Mouse (Mus musculus): Measurements from ENCODE around the gene Rtn2.

Rtn2 gene

DNA sequence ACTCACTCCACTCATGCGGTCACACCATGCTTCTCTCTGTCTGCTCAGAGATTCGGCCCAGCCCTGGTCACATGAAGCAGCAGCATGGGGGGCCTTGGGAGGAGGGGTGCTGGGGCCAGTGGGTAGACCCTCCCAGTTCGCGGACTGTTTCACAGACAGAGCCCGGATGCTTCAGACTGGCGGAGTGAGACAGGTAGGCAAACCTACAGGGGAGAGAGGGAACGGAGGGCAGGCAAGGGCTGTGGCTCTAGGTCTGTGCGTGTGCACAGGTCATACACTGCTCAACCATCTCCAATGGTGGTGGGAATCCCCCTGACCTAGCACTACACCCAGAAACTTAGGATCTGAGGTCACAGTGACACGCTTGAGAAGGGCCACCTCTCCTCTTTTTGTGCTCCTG, 37.0 kb downstream of the Rtn2 start:
- DNase-seq (ENCODE audit: low spot score): no peak

DNA sequence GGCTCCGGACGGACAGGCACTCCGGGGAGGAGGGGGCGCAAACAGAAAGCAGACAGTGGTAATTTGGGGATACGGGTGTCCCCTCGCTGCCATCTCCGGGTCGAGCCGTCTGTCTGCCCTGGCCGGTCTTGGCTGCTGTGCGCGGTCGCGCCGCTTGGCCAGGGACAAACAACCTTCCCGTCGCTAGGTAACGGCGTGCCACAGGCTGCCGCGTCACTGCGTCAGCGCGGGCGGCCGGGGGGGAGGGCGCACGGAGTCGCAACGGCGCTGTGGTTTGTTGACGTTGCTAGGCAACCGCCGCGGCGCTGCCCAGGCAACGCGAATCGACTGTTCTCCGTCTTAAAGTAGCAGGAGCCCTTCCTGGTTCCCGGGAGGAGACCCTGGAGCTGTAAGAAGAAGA, 37.5 kb downstream of the Rtn2 start:
- DNase-seq (ENCODE audit: low spot score): peak; percentile 97

DNA sequence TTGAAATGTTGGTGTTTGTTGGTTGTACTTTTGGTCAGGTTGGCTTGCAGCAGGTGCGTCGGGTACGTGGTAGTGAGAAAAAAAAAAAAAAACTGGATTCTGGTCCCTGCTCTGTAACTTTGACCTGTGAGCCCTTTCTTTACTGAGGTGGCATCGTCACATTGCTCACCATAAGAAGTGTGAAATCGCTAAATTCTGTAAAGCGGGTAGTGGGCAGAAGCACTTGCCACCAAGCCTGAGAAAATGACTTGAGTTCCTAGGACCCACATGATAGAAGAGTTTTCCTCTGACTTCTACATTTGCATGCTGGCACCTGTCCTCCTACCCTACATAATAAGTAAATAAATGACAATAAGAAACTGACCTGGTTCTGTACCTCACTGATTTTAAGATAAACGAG, 38.2 kb downstream of the Rtn2 start:
- DNase-seq (ENCODE audit: low spot score): no peak

DNA sequence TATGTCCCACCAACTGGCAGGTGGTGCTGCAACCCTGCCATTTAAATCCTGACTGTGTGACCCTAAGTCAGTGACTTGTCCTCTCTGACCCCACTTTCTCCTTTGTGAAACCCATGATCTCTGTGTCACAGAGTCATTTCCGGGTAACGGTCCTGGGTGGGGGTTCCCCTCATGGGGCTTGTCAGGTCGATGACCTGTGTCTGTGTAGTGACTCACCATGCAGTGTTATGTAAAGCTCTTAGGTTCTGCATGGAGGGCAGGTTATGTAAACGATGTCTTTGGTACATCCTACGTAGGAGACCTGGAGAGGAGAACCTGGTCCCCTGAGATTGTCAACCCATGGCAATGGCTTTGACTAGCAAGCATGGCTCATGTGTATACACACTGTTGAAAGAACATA, 39.0 kb downstream of the Rtn2 start:
- no peak for DNase-seq (ENCODE audit: low spot score)

DNA sequence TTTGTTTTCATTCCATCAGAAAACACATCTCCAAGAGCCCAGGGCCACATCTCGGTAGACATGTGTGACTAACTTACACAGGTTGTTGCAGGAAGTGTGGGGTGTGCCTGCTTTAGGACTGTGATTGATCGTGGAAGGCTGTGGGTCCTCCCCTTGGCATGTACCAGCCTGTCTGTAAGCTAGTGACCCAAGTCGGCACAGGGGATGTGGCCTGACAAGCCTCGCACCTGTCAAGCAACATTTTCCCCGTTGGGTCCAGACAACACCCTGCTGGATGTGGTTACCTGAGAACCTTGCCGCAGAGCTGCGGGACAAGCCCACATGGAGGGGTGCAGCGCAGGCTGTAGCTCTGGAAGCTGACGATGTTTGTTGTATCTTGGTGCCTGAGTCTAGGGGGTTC, 40.1 kb downstream of the Rtn2 start:
- peak; percentile 83 for DNase-seq (ENCODE audit: low spot score)

DNA sequence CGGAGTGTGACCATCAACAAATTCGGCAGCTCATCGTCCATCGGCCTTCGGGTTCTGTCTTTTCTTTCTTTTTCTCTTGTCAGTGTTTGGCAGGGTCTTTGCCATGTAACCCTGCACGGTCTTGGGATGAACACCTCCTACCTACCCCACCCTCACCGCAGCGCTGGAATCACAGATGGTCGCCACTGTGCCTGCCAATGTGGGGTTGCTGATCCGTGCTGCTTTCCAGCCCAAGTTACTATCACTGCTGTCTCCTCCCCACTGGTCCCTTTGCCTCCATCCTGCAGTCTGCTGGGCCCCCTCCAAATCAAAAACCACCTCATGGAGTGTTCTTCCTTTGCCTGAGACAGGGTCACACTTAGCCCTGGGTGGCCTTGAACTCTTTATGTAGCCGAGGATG, 41.8 kb downstream of the Rtn2 start:
- DNase-seq (ENCODE audit: low spot score): no peak

DNA sequence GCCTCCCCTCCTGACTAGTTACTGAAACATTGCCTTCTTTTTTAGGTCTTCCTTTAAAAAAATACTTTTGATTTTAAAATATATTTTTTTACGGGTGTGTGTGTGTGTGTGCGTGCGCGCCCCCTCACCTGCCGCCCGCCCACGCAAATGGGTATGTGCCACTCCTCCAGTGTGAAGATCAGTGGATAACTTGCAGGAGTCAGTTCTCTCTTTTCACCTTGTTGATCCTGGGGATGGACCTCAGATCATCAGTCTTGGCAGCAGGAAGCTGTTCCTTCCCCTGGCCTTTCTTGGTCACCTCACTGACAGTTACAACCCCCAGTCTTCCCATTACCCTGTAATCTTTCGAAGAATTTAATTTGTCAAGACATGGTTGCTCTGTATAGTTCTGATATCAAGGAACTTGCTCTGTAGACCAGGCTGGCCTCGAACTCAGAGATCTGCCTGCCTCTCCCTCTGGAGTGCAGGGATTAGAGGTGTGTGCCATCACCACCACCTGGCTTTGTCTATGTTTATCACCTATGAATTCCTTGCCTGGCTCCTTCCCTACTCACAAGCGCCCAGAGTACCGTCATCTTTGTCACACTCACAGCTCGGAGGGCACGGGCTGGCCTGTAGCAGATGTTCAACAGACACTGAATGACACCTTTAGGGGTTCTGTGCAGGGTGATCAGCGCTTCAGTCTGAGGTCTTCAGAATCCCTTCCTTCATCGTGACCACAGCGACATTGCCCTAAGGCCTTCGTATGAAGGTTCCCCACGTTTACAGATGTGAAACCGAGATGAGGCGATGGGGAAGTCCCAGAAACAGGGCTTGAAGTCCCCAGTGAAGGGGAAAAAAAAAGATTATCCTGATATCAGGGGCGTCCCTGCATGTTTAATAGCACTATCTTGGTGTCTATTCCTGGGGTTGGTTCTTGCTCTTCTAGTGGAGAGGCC, 43.1 kb downstream of the Rtn2 start:
- no peak for DNase-seq (ENCODE audit: low spot score)

DNA sequence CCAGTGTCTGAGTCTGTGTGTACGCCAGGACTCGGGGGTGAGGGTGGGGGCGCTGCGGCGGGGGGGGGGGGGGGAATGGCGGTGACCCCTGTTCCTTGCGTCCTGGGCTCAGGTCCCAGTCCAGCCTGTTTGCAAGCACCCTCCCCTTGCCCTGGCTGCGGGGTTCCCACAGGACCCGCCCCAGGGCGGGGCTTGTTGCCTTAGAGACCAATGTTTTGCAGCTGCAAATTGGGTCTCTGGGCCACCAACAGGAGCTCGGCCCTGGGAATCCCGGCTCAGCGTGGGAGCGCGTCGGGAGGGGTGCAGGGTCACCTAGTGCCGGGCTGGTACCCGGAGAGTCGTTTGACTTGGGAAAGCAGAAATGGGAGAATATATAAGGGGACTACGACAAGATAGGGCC, 43.9 kb downstream of the Rtn2 start:
- peak; percentile 89 for DNase-seq (ENCODE audit: low spot score)

DNA sequence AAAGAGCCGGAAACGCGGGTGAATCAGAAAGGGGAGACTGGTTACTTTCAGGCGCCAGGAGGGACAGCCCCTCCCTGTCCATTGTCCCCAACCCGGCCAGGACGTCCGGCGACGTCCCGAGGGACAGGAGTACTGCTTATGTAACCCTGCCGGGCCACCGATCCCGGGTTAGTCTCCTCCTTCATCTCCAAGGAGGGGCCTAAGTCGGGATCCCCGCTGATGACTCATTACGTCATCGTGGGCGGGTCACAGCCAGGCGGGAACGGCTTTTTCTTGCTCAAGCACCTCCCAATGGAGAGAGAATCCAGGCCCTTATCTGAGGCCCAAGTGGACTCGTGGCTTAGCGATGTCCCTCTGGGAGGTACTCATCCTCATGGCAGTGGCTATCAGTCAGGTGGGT, 44.7 kb downstream of the Rtn2 start:
- peak; percentile 90 for DNase-seq (ENCODE audit: low spot score)

DNA sequence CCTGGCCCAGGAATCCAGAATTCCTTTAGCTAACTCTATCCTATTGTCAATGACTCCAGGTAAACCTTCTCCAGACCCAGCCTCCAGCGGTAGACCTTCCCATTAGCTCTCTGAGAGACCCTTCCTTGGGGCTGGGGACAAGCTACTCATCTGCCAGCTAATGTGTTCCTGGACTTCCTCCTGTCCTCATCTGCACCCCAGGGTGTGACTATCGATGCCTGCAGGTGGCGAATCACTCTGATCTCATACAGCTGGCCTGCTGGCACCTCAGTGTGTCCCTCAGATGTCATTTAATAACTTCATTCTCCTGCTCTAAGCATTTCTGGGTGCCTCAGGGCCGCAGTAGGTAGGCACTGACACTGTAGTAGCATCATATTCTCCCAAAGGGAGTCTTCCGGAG, 45.4 kb downstream of the Rtn2 start:
- no peak for DNase-seq (ENCODE audit: low spot score)

DNA sequence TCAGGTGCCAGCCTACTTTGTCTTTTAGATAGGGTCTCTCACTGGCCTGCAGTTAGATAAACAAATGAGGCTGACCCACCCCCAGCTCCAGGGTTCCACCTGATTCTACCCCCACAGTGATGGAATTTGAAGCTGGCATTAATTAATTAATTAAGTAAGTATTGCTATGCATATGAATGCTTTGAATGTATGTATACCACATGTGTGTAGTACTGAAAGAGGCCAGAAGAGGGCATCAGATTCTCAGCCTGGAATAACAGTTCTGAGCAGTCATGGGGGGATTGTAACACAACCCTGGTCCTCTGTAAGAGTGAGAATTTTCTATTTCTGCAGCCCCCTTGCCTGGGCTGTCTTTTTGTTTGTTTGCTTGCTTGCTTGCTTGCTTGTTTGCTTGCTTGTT, 46.0 kb downstream of the Rtn2 start:
- no peak for DNase-seq (ENCODE audit: low spot score)

DNA sequence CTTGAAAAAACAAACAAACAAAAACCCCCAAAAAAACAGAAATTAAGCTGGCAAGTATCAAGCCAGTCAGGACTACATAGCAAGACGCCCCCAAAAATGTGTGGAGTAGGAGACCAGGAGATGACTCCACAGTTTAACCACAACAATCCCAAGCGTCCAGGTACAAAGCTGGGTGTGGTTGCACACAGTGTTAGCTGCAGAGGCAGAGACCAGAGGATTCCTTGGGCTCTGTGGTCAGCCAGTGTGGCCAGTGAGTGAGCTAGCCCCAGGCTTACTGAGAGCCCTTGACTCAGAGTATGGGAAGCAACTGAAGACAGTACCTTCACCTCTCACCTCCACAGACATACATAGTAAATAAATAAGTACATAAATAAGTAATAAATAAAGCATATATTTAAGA, 49.5 kb downstream of the Rtn2 start:
- DNase-seq (ENCODE audit: low spot score): no peak

DNA sequence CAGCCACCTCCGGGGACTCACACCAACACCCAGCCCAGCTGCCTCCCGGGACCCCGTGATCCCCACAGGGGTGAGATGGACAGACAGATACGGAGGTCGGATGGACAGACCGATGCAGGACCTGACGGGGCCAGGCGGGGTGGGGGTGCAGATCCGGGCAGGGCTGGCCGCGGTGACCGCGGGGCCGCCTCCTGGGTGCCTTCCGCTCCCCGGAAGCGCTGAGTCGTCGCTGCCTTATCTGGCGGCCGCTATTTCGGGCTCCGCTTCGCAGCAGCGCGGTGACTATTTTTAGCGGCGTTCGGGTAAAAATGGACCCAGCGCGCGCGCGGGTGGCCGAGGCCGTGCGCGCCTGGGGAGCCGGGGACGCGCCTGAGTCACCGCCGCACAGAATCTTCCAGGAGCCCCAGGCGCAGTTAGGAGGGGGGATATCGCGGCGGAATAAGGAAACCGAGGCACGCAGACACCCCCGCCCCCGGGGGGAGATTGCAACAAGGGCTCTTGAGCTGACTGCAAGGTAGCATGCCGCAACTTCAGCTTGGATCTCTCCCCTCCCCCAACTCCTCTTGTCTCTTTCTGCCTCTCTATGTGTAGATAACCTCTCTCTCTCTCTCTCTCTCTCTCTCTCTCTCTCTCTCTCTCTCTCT, 50.4 kb downstream of the Rtn2 start:
- DNase-seq (ENCODE audit: low spot score): peak; percentile 76

DNA sequence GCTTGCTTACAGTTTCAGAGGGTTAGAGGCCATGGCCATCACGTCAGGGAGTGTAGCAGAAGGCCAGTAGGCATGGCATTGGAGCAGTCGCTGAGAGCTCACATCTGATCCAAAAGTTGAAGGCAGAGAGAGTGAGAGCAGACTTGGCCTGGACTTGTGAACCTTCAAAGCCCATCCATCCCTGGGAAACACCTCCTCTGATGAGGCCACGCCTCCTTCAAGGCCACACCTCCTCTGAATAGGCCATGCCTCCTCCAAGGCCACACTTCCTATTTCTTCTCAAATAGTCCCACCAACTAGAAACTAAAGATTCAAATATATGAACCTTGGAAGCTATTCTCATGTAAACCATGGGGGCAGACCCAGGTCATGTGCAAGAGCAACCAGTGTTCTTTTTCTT, 53.2 kb downstream of the Rtn2 start:
- no peak for DNase-seq (ENCODE audit: low spot score)

DNA sequence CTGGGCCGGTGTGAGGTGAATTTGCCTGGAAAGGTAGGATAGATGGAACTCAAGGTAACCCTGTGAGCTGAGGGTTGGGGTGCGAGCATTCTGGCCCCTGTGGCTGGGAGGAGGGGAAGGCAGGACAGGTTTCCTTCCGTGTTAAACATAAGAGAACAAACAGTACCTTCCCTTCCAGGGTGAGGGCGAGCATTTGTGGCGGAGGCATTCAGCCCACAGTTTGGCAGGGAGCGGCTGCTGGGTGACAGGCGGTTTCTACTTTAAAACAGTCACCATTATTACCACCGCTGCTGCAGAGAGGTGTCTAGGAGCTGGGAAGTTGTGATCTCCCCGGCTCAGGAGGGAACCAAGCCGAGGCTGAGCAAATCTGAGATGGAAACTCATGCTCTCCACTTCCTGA, 54.7 kb downstream of the Rtn2 start:
- no peak for DNase-seq (ENCODE audit: low spot score)

DNA sequence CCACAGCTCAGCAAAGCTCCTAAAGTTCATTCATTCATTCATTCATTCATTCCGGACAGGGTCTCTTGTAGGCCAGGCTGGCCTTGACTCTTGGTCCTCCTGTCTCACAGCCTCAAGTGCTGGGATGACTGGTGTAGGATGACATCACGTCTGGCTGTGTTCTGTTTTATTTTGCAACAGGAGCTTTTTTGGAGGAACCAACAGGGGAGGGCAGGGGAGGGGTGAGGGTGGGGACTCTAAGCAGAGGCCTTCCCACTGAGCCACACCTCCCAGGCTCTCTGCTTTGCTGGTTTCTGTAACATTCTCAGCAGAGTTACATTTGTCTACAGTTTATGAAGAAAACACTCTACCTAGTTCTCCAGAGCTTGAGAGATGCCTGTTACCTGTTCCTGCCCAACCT, 55.6 kb downstream of the Rtn2 start:
- DNase-seq (ENCODE audit: low spot score): no peak

DNA sequence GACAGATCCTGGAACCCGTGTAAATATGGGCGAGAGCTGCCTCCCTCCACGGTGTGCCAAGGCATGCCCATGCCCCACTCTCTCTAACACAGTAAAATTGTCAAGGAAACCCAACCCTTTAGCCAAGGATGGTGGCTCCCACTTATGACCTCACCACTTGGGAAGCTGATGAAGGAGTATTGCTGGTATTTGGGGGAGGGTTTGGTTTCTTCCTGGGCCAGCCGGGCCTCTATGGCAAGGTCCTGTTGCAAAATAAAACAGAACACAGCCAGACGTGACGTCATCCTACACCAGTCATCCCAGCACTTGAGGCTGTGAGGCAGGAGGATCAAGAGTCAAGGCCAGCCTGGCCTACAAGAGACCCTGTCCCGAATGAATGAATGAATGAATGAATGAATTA, 56.2 kb downstream of the Rtn2 start:
- no peak for DNase-seq (ENCODE audit: low spot score)

DNA sequence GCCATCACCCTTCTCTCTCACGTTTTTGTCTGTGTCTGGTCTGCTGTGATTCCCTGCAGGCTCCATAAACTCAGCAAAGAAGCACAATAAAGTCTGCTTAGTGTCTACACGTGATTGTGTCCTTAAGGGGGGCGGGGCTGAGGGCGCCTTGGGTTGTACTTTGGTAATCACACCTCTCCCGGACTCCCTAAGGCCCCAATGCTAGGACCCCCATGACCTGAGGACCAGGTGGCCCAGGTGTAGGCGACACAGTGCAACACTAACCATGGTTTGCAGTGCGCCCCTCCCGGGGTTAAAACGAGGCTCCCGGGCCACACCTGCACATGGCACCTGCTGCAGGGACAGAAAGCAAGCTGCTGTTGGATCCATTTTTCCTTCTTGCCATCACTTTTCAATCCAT, 58.8 kb downstream of the Rtn2 start:
- DNase-seq (ENCODE audit: low spot score): no peak

DNA sequence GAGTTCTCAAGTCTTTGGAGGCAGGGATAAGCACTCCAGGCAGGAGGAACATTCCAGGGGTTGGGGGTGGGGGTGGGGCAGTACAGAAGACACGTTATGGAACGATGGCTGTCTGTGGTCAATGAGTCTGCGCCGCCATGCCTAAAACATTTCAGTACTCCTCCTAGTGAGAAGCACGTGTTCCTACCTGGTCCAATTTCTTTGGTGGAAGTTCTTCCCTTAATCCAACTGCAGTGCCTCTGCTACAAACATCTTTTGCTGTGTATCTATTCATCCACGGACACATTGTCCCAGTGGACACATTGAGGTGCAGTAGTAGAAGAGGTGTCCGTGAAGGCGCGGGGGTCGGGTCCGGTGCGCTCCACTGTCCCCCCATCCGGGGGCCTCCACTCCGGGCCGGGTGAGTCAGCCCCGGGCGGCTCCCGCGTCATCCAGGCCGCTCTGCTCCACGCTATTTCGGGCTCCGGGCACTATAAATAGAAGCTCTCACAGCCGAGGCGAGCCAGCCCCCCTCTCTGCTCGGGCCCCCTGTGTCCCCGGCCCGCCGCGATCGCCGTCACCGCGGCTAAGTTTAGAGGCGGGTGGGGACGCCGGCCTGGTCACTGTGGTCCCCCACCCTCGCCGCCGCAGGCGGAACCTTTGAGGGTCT, 59.5 kb downstream of the Rtn2 start:
- DNase-seq (ENCODE audit: low spot score): no peak

DNA sequence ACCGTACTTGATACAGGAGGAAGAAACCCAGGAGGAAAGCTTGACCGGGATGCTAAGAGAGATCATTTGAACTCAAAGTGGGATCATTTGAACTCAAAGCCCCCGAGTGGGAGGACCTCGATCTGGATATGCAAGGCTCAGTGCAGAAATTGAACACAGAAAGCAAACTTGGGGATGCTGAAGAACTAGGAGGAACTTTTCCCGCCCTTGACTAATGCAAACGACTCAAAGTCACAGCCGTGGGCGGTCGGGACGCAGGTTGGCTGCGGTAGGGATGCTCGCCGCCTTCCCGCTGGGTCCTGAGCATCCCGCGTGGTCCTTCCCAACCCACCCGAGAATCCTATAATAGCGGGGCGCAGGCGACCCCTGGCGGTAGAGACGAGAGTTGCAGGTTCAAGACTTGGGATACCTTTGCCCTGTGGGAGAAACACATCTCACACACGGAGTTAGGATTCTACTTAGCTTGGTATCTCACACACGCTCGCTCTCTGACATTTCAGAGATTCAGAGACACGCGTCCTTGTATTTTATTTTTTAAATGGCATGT, 60.1 kb downstream of the Rtn2 start:
- DNase-seq (ENCODE audit: low spot score): peak; percentile 81

DNA sequence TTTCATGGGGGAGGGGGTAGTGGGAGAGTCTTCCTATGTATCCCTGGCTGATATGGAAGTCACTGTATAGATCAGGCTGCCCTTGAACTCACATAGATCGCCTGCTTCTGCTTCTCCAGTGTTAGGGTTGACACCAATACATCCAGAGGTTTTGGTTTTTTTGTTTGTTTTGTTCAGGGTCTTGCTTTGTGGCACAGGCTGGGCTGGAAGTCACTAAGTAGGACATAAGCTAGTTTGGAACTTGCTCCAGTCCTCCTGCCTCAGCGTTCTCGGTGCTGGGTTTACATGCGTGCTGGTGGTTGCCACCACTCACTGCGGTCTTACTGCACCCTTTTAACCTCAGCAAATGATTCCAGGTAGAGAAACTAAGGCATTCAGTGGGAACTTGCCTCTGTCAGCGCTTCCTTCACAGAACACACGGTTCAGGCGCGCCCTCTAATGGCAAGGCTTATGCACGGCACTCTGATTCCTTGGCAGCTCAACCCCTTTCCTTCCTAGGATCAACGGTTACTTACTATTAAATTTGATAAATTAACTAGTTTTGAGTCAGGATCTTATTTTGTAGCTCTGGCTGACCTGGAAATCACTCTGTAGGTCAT, 60.9 kb downstream of the Rtn2 start:
- peak; percentile 74 for DNase-seq (ENCODE audit: low spot score)

DNA sequence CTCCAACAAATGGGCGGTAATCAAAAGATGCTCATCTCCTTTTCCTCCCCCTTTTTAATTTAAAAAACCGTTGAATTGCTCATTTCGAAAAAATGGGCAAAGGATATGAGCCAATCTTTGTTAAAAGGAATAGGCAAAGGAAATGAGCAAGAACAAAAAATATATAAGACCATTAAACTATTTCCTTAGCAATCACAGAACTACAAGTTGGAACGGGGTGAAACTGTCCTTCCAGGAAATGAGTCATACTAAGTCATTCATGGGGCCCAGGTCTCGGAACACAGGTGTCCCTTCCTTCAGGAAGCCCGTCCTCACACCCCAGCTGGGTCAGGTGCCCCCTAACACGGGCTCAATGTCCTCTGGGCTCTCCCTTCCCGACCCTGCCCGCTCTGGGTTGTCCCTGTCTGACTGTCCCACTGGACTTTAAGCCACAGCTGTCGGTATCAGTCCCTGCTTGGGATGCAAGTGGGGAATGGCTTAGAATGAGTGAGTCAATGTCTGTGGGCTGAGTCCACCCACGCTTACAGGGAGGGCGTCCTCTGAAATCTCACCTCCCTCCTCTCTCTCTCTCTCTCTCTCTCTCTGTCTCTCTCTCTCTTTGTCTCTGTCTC, 61.9 kb downstream of the Rtn2 start, which contains the start of gene Ercc1:
Ercc1 (plus strand) TSS at position 542 of the 611 bp plus-strand sequence.
- DNase-seq (ENCODE audit: low spot score): no peak

All from urinary bladder, postnatal 14 days (tissue).